Mouse (Mus musculus): Measurements from ENCODE around the gene Acss2. TPM values are rescaled to one million over a fixed set of nuclear protein-coding genes. Genes with fewer than 3 reads are reported as not detected.

Acss2 gene
- polyA plus RNA-seq, 1 experiment: 26.5 TPM

- peak; percentile 40 for DNase-seq (ENCODE audit: low read depth)
- TF ChIP-seq CTCF (IDR thresholded peaks at IDR 0.05; ENCODE audit: borderline replicate concordance, extremely low read depth, insufficient read depth, insufficient read length): no peak
Measured at GRCm38 (mm10) chr2:155574700-155575099, 57.0 kb downstream of the Acss2 start.

GRCm38 (mm10) chr2:155576656-155577055 lies 58.9 kb downstream of the Acss2 start:
- TF ChIP-seq POLR2A (IDR thresholded peaks at IDR 0.05; ENCODE audit: borderline replicate concordance, extremely low read depth, insufficient read depth, insufficient read length, poor library complexity, severe bottlenecking) (no peak), CTCF (IDR thresholded peaks at IDR 0.05; ENCODE audit: borderline replicate concordance, extremely low read depth, insufficient read depth, insufficient read length) (no peak)
- no peak for DNase-seq (ENCODE audit: low read depth)

DNA sequence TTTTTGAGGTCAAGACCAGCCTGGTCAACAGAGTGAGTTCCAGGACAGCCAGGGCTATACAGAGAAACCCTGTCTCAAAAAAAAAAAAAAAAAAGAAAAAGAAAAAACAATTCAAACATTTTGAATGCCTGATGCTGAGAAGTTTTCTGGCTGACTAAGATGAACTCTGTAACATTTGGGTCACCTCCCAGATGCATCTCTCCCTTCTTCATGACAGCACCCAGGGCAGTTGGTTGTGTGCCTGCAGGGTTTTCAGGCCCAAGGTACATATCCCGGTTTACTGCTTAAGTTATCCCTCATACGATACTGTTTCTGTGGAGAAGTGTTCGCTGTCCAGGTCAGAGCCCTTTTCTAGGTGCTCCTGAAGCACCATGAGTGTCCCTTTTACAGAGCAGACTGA lies 62.6 kb downstream of the Acss2 start:
- TF ChIP-seq POLR2A (IDR thresholded peaks at IDR 0.05; ENCODE audit: borderline replicate concordance, extremely low read depth, insufficient read depth, insufficient read length, poor library complexity, severe bottlenecking): no peak
- TF ChIP-seq CTCF (IDR thresholded peaks at IDR 0.05; ENCODE audit: borderline replicate concordance, extremely low read depth, insufficient read depth, insufficient read length): no peak
- DNase-seq (ENCODE audit: low read depth): no peak

DNA sequence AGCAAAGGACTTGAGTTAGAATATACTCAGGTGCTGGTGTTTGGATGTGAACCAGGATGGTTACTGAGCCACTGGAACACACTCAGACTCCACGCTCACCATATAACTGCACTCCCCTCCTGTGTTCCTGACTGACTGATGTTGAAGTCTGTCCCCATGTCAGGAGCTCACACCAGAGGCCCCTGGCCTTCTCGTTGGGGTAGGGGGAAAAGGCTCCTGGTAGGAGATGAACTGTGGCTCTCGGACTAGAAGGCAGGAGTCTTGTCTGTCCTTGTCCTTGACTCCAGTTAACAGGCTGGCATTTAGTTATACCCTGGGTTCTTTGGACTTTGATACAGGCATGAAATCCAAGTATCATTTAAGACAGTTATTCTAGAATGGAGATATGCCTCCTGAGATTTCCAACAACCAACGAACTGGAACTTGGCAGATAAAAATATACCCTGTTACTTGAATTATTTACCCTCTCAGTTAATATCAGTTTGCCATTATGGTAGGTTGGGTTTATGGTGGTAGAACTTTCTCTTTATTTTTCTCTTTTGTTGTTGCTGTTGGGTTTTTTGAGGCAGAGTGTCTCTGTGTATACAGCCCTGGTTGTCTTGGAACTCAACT lies 64.7 kb downstream of the Acss2 start:
- TF ChIP-seq CTCF (IDR thresholded peaks at IDR 0.05; ENCODE audit: borderline replicate concordance, extremely low read depth, insufficient read depth, insufficient read length) (no peak), POLR2A (IDR thresholded peaks at IDR 0.05; ENCODE audit: borderline replicate concordance, extremely low read depth, insufficient read depth, insufficient read length, poor library complexity, severe bottlenecking) (no peak)
- no peak for DNase-seq (ENCODE audit: low read depth)

DNA sequence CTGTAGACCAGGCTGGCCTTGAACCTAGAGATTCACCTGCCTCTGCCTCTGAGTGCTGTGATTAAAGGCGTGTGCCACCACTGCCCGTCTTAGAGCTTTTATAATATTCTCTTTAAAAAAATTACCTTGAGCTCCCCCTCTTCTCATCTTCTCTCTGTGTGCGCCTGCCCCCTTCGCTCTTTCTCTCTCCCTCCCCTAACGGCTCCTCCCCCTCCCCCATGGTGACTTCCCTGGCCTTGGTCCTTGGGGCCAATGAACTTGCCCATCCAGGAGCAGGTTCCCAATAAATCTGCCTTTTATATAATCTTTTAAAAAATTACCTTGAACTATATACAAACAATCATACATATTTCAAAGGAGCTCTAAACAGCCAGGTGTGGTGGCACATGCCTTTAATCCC lies 65.2 kb downstream of the Acss2 start:
- TF ChIP-seq POLR2A (IDR thresholded peaks at IDR 0.05; ENCODE audit: borderline replicate concordance, extremely low read depth, insufficient read depth, insufficient read length, poor library complexity, severe bottlenecking): no peak
- TF ChIP-seq CTCF (IDR thresholded peaks at IDR 0.05; ENCODE audit: borderline replicate concordance, extremely low read depth, insufficient read depth, insufficient read length): no peak
- no peak for DNase-seq (ENCODE audit: low read depth)

- no peak for TF ChIP-seq POLR2A (IDR thresholded peaks at IDR 0.05; ENCODE audit: borderline replicate concordance, extremely low read depth, insufficient read depth, insufficient read length, poor library complexity, severe bottlenecking)
- peak; percentile 84 for TF ChIP-seq CTCF (IDR thresholded peaks at IDR 0.05; ENCODE audit: borderline replicate concordance, extremely low read depth, insufficient read depth, insufficient read length)
- DNase-seq (ENCODE audit: low read depth): peak; percentile 73
Measured at GRCm38 (mm10) chr2:155583927-155584530, 66.3 kb downstream of the Acss2 start.

DNA sequence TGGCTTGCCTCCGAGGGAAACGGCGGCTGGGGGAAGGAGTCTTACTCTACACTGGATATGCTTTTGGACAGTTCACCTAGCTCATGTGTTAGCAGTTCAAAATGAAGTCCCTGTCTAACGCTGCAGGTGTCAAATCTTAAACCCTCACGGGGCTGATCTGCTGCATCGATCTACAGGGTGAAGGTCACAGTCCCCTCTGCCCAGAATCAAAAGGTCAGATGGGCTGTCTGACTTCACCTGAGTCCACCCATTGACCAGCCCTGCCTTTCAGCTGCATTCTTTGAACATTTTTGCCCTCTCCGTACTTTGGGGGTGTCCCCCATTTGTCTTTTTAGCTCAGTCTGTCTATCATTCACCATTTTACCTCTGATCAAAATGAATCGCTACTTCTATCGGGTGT lies 67.3 kb downstream of the Acss2 start:
- TF ChIP-seq POLR2A (IDR thresholded peaks at IDR 0.05; ENCODE audit: borderline replicate concordance, extremely low read depth, insufficient read depth, insufficient read length, poor library complexity, severe bottlenecking) (no peak), CTCF (IDR thresholded peaks at IDR 0.05; ENCODE audit: borderline replicate concordance, extremely low read depth, insufficient read depth, insufficient read length) (no peak)

GRCm38 (mm10) chr2:155585486-155585885 lies 67.7 kb downstream of the Acss2 start:
- no peak for TF ChIP-seq CTCF (IDR thresholded peaks at IDR 0.05; ENCODE audit: borderline replicate concordance, extremely low read depth, insufficient read depth, insufficient read length)
- TF ChIP-seq POLR2A (IDR thresholded peaks at IDR 0.05; ENCODE audit: borderline replicate concordance, extremely low read depth, insufficient read depth, insufficient read length, poor library complexity, severe bottlenecking): no peak
- DNase-seq (ENCODE audit: low read depth): no peak

More for the DNA sequence above, 67.3 kb downstream of the Acss2 start:
- no peak for DNase-seq (ENCODE audit: low read depth)

- no peak for TF ChIP-seq CTCF (IDR thresholded peaks at IDR 0.05; ENCODE audit: borderline replicate concordance, extremely low read depth, insufficient read depth, insufficient read length)
- TF ChIP-seq POLR2A (IDR thresholded peaks at IDR 0.05; ENCODE audit: borderline replicate concordance, extremely low read depth, insufficient read depth, insufficient read length, poor library complexity, severe bottlenecking): no peak
- DNase-seq (ENCODE audit: low read depth): no peak
Measured at GRCm38 (mm10) chr2:155588136-155588535, 70.4 kb downstream of the Acss2 start.

- no peak for DNase-seq (ENCODE audit: low read depth)
- TF ChIP-seq POLR2A (IDR thresholded peaks at IDR 0.05; ENCODE audit: borderline replicate concordance, extremely low read depth, insufficient read depth, insufficient read length, poor library complexity, severe bottlenecking) (no peak), CTCF (IDR thresholded peaks at IDR 0.05; ENCODE audit: borderline replicate concordance, extremely low read depth, insufficient read depth, insufficient read length) (no peak)
Measured at GRCm38 (mm10) chr2:155589521-155589920, 71.8 kb downstream of the Acss2 start.

GRCm38 (mm10) chr2:155590876-155591275 lies 73.1 kb downstream of the Acss2 start:
- no peak for TF ChIP-seq POLR2A (IDR thresholded peaks at IDR 0.05; ENCODE audit: borderline replicate concordance, extremely low read depth, insufficient read depth, insufficient read length, poor library complexity, severe bottlenecking)
- no peak for TF ChIP-seq CTCF (IDR thresholded peaks at IDR 0.05; ENCODE audit: borderline replicate concordance, extremely low read depth, insufficient read depth, insufficient read length)
- DNase-seq (ENCODE audit: low read depth): no peak

- TF ChIP-seq CTCF (IDR thresholded peaks at IDR 0.05; ENCODE audit: borderline replicate concordance, extremely low read depth, insufficient read depth, insufficient read length) (no peak), POLR2A (IDR thresholded peaks at IDR 0.05; ENCODE audit: borderline replicate concordance, extremely low read depth, insufficient read depth, insufficient read length, poor library complexity, severe bottlenecking) (no peak)
- peak; percentile 26 for DNase-seq (ENCODE audit: low read depth)
Measured at GRCm38 (mm10) chr2:155591676-155592075, 73.9 kb downstream of the Acss2 start.

Measured in brain, embryonic 14.5 days (tissue).